Mouse (Mus musculus) MEL (cell line): ENCODE data around the gene Nme3. TPM values are rescaled to one million over a fixed set of nuclear protein-coding genes. Genes with fewer than 3 reads are reported as not detected.

Experiments used
- DNase-seq: peaks from one replicate; pipeline ENCODE4 v3.0.0; 2011; ENCODE audit warnings: low read depth, low spot score
- H3K27ac ChIP-seq: 2 replicates; pipeline ENCODE4 v1.5.1; 2012; ENCODE audit warnings: low read depth, mild to moderate bottlenecking, control low read depth, low read length, moderate library complexity; ENCODE audit not compliant: control insufficient read depth
- H3K27me3 ChIP-seq, 2 experiments: fragments of 150-350 bp in 1 of 2; sonication (generic) in 1 of 2; 2 replicates each; pipeline ENCODE4 v1.6.1; 2012; ENCODE audit warnings: low read length in 2 of 2, mild to moderate bottlenecking in 2 of 2, improper control_type of control experiment in 1 of 2, moderate library complexity in 1 of 2; ENCODE audit not compliant: insufficient read depth in 2 of 2, control insufficient read depth in 1 of 2
- H3K36me3 ChIP-seq, 2 experiments: 2 replicates each; pipeline ENCODE4 v1.6.1; 2012 to 2014; ENCODE audit warnings: low read length in 2 of 2, improper control_type of control experiment in 1 of 2, inconsistent platforms in 1 of 2, mild to moderate bottlenecking in 1 of 2; ENCODE audit not compliant: insufficient read depth in 2 of 2, control insufficient read depth in 1 of 2
- H3K4me1 ChIP-seq, 2 experiments: fragments of 150-350 bp in 1 of 2; sonication (generic) in 1 of 2; 2 replicates each; pipeline ENCODE4 v1.6.1; 2012; ENCODE audit warnings: low read length in 2 of 2, improper control_type of control experiment in 1 of 2, mild to moderate bottlenecking in 1 of 2; ENCODE audit not compliant: insufficient read depth in 2 of 2, control insufficient read depth in 1 of 2
- H3K4me3 ChIP-seq, 2 experiments: fragments of 150-350 bp in 1 of 2; sonication (generic) in 1 of 2; 2 replicates each; pipeline ENCODE4 v1.5.1; 2012; ENCODE audit warnings: low read depth in 2 of 2, low read length in 2 of 2, mild to moderate bottlenecking in 2 of 2, moderate library complexity in 2 of 2, control low read depth in 1 of 2, improper control_type of control experiment in 1 of 2; ENCODE audit not compliant: control insufficient read depth in 1 of 2, insufficient read depth in 1 of 2
- H3K79me2 ChIP-seq: 2 replicates; pipeline ENCODE4 v1.6.1; 2012; ENCODE audit warnings: mild to moderate bottlenecking, low read length, moderate library complexity; ENCODE audit not compliant: control insufficient read depth, poor library complexity, insufficient read depth
- H3K9ac ChIP-seq: 2 replicates; pipeline ENCODE4 v1.6.1; 2012; ENCODE audit warnings: low read depth, mild to moderate bottlenecking, control low read depth, low read length, moderate library complexity; ENCODE audit not compliant: control insufficient read depth, poor library complexity, severe bottlenecking
- H3K9me3 ChIP-seq: fragments of 150-350 bp; sonication (generic); replicated peaks from 2 replicates; pipeline ENCODE4 v1.6.1; 2012; ENCODE audit warnings: mild to moderate bottlenecking, low read length, improper control_type of control experiment, moderate library complexity; ENCODE audit not compliant: insufficient read depth
- CHD2 ChIP-seq: IDR thresholded peaks from 2 replicates; pipeline ENCODE4 v1.6.1; 2011; ENCODE audit warnings: low read length, improper control_type of control experiment
- E2F4 ChIP-seq: IDR thresholded peaks from 2 replicates; pipeline ENCODE4 v1.6.1; 2011; ENCODE audit warnings: low read depth, low read length, improper control_type of control experiment, borderline replicate concordance
- ELF1 ChIP-seq: IDR thresholded peaks from 2 replicates; pipeline ENCODE4 v1.6.1; 2014; ENCODE audit warnings: low read depth, mild to moderate bottlenecking, inconsistent platforms, low read length, improper control_type of control experiment, moderate library complexity
- EP300 ChIP-seq, 2 experiments: IDR thresholded peaks; 2 replicates each; pipeline ENCODE4 v1.6.1; 2011; ENCODE audit warnings: improper control_type of control experiment in 2 of 2, low read length in 2 of 2, low read depth in 1 of 2, mild to moderate bottlenecking in 1 of 2
- GATA1 ChIP-seq: IDR thresholded peaks from 2 replicates; pipeline ENCODE4 v1.6.1; 2011; ENCODE audit warnings: low read depth, low read length, improper control_type of control experiment
- MEF2A ChIP-seq: IDR thresholded peaks from 2 replicates; pipeline ENCODE4 v1.6.1; 2014; ENCODE audit warnings: low read depth, mild to moderate bottlenecking, inconsistent platforms, low read length, improper control_type of control experiment; ENCODE audit not compliant: poor library complexity, insufficient replicate concordance, severe bottlenecking; ENCODE audit errors: extremely low read depth
- MXI1 ChIP-seq: IDR thresholded peaks from 2 replicates; pipeline ENCODE4 v1.6.1; 2011; ENCODE audit warnings: mild to moderate bottlenecking, low read depth, low read length, improper control_type of control experiment
- MYB ChIP-seq: IDR thresholded peaks from 2 replicates; pipeline ENCODE4 v1.6.1; 2011; ENCODE audit warnings: mild to moderate bottlenecking, low read depth, low read length, improper control_type of control experiment
- NELFE ChIP-seq: IDR thresholded peaks from 2 replicates; pipeline ENCODE4 v1.6.1; 2011; ENCODE audit warnings: low read depth, low read length, improper control_type of control experiment
- NRF1 ChIP-seq: IDR thresholded peaks from 2 replicates; pipeline ENCODE4 v1.6.1; 2014; ENCODE audit warnings: low read depth, mild to moderate bottlenecking, inconsistent platforms, low read length, improper control_type of control experiment, moderate library complexity; ENCODE audit not compliant: poor library complexity, insufficient read depth, severe bottlenecking
- POLR2A ChIP-seq, 2 experiments: IDR thresholded peaks; 2 replicates each; pipeline ENCODE4 v1.6.1; 2011 to 2012; ENCODE audit warnings: low read length in 2 of 2, mild to moderate bottlenecking in 2 of 2, control low read depth in 1 of 2, improper control_type of control experiment in 1 of 2, low read depth in 1 of 2, moderate library complexity in 1 of 2; ENCODE audit not compliant: control insufficient read depth in 1 of 2, insufficient read depth in 1 of 2, poor library complexity in 1 of 2
- POLR2AphosphoS2 ChIP-seq: IDR thresholded peaks from 2 replicates; pipeline ENCODE4 v1.6.1; 2011; ENCODE audit warnings: low read length, improper control_type of control experiment
- RCOR1 ChIP-seq: IDR thresholded peaks from 2 replicates; pipeline ENCODE4 v1.6.1; 2012; ENCODE audit warnings: low read depth, mild to moderate bottlenecking, inconsistent platforms, low read length, improper control_type of control experiment
- SIN3A ChIP-seq: IDR thresholded peaks from 2 replicates; pipeline ENCODE4 v1.6.1; 2012; ENCODE audit warnings: low read length, improper control_type of control experiment, inconsistent platforms
- TAL1 ChIP-seq: IDR thresholded peaks from 2 replicates; pipeline ENCODE4 v1.6.1; 2012; ENCODE audit warnings: mild to moderate bottlenecking, inconsistent platforms, low read length, moderate library complexity, mixed read lengths
- TBP ChIP-seq: IDR thresholded peaks from 2 replicates; pipeline ENCODE4 v1.8.0; 2011; ENCODE audit warnings: low read depth, low read length, improper control_type of control experiment
- UBTF ChIP-seq: IDR thresholded peaks from 2 replicates; pipeline ENCODE4 v1.6.1; 2012; ENCODE audit warnings: low read depth, mild to moderate bottlenecking, inconsistent platforms, low read length, improper control_type of control experiment, moderate library complexity, borderline replicate concordance; ENCODE audit not compliant: insufficient read depth
- USF2 ChIP-seq, 2 experiments: IDR thresholded peaks; 2 replicates each; pipeline ENCODE4 v1.6.1; 2011 to 2012; ENCODE audit warnings: improper control_type of control experiment in 2 of 2, low read length in 2 of 2, borderline replicate concordance in 1 of 2, inconsistent platforms in 1 of 2, low read depth in 1 of 2, mild to moderate bottlenecking in 1 of 2; ENCODE audit not compliant: insufficient read depth in 1 of 2
- ZC3H11A ChIP-seq: IDR thresholded peaks from 2 replicates; pipeline ENCODE4 v1.6.1; 2012; ENCODE audit warnings: low read depth, mild to moderate bottlenecking, inconsistent platforms, low read length, improper control_type of control experiment
- ZNF384 ChIP-seq: IDR thresholded peaks from 2 replicates; pipeline ENCODE4 v1.6.1; 2012; ENCODE audit warnings: low read depth, mild to moderate bottlenecking, inconsistent platforms, low read length, improper control_type of control experiment
- polyA plus RNA-seq, 2 experiments: library from polyadenylated mRNA; stranded (reverse) in 1 of 2; unstranded in 1 of 2; fragments of >175 nt in 1 of 2; fragments of >200 nt in 1 of 2; gene quantifications; 2 replicates each; pipeline versions ENCODE4 v1.2.1 to v1.2.4; 2012; ENCODE audit warnings: low replicate concordance in 2 of 2, low read depth in 1 of 2; ENCODE audit not compliant: insufficient read length in 2 of 2, insufficient read depth in 1 of 2, missing spikeins in 1 of 2
- total RNA-seq: library from RNA; depleted of rRNA; stranded (reverse); fragments of 300-350 nt; gene quantifications from 2 replicates; pipeline ENCODE4 v1.2.3, GENCODE M21; 2012

Gene Nme3
- total and polyA plus RNA-seq, 3 experiments: 22.1 to 24.4 TPM; not detected in 1

DNA sequence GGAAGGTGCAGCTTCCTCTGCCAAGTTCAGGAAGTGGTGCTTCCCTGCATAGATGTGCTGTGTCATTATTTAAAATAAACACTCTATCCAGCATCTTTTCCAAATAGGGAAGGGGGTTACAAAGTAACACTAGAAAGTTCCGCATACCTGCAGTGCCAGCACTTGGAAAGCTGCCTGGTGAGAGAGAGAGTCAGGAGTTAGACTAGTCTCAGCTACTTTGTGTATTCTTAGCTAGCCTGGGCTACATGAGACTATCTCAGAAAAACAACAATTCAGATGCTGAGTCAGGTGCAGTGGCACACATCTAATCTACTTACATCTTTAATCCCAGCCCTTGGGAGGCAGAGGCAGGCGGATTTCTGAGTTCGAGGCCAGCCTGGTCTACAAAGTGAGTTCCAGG is 34.5 kb upstream of the Nme3 start:
- Histone ChIP-seq H3K27ac (no peak overlapping the region), H3K4me3 (no peak overlapping the region), H3K27me3 (no peaks in the 10 kb centered on the region), H3K4me1 (peaks cover 4 to 16% of the 10 kb centered on the region in 2 experiments), H3K9me3 (no peaks in the 10 kb centered on the region), H3K36me3 (peaks cover 0 to 11% of the 10 kb centered on the region in 2 experiments; a peak in 2 of 4 replicates), H3K79me2 (no peaks in the 10 kb centered on the region), H3K9ac (no peak overlapping the region)
- TF ChIP-seq USF2 (IDR thresholded peaks at IDR 0.05; ENCODE audit: borderline replicate concordance in 1 of 2, insufficient read depth in 1 of 2, low read depth in 1 of 2, low read length in 2 of 2) (no peak), E2F4 (no peak), NRF1 (no peak), EP300 (IDR thresholded peaks at IDR 0.05; ENCODE audit: low read depth in 1 of 2, low read length in 2 of 2) (no peak), NELFE (no peak), ZC3H11A (no peak), ELF1 (no peak), ZNF384 (no peak), POLR2AphosphoS2 (no peak)
- DNase-seq: no peak

DNA sequence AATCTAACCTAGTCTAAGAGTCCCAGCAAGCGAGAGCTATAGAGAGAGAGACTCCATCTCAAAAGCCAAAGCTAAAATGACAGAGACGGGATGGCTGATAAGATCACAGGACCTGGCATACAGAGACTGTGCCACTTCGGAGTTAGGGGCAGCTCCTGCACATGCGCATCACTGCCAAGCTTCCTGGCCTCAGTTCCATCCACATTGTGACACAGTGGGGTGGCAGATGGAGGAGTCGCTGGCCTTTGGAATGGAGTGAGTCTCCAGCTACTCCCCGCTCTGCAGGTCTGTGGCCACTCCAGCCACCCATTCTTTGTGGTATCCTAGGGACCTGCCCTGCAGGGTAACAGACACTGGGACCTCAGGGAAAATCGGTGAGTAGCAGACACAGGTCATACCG is 30.5 kb upstream of the Nme3 start, which contains the start of gene Igfals:
Igfals (plus strand) TSS at position 222 of the 400 bp plus-strand sequence.
- H3K9me3 ChIP-seq: no peaks in the 10 kb centered on the region
- no peaks in the 10 kb centered on the region for H3K36me3 ChIP-seq
- no peaks in the 10 kb centered on the region for H3K4me1 ChIP-seq
- no peak for DNase-seq
- H3K27me3 ChIP-seq: no peaks in the 10 kb centered on the region
- H3K4me3 ChIP-seq: no peak within 1 kb of the TSS
- no peak for TF ChIP-seq MXI1
- no peak for TF ChIP-seq TAL1
- no peak for TF ChIP-seq GATA1
- no peak for TF ChIP-seq SIN3A
- TF ChIP-seq MYB: no peak
- TF ChIP-seq TBP: no peak
- TF ChIP-seq MEF2A: no peak
- no peak for TF ChIP-seq ELF1
- TF ChIP-seq NELFE: no peak
- TF ChIP-seq POLR2AphosphoS2: no peak
- TF ChIP-seq RCOR1: no peak
- no peak for TF ChIP-seq E2F4
- no peak for TF ChIP-seq CHD2
- TF ChIP-seq UBTF: no peak
- TF ChIP-seq USF2 (IDR thresholded peaks at IDR 0.05; ENCODE audit: borderline replicate concordance in 1 of 2, insufficient read depth in 1 of 2, low read depth in 1 of 2, low read length in 2 of 2): no peak
- TF ChIP-seq POLR2A (IDR thresholded peaks at IDR 0.05; ENCODE audit: control insufficient read depth in 1 of 2, insufficient read depth in 1 of 2, low read depth in 1 of 2, low read length in 2 of 2, poor library complexity in 1 of 2): no peak
- no peaks in the 10 kb centered on the region for H3K79me2 ChIP-seq
- H3K9ac ChIP-seq: no peak within 1 kb of the TSS
- H3K27ac ChIP-seq: no peak within 1 kb of the TSS
